In genomic region chr6:12117819-12118570, GRCm38 (mm10) we compare ENCODE assay signal across 14 mouse cellular contexts.
DNase-seq lines count a peak whose midpoint lies in the region; ATAC-seq lines count a peak whose summit lies in the region.
"Had no signal": no experiment of that assay in that cellular context is flagged by ENCODE, and none has a peak within 500 bp of the region (broad histone marks: within the 10 kb centered on the region; RNA-seq: fewer than 3 reads in every experiment).

No protein-coding gene starts in this region.

- peak overlapping the region; percentile 81 for H3K27ac ChIP-seq in hindbrain, embryonic 14.5 days
- H3K27ac ChIP-seq in midbrain, embryonic 11.5 days (ENCODE audit: low read depth, low read length): no peak overlapping the region
- H3K27ac ChIP-seq: liver, embryonic 15.5 days had no signal

- peak; percentile 85 for ATAC-seq in hindbrain, embryonic 14.5 days (ENCODE audit: low FRiP score)
- ATAC-seq in midbrain, embryonic 11.5 days (ENCODE audit: low FRiP score): peak; percentile 86
- ATAC-seq: activated CD4-positive, CD25-positive, alpha-beta regulatory T cell, adult 4 months; inflammation-experienced regulatory T-cells, adult 6 months had no signal

- H3K27me3 ChIP-seq in hindbrain, embryonic 14.5 days (ENCODE audit: control insufficient read depth, insufficient read depth, low read length): no peaks in the 10 kb centered on the region
- H3K27me3 ChIP-seq in midbrain, embryonic 11.5 days (ENCODE audit: control insufficient read depth, insufficient read depth, low read length): no peaks in the 10 kb centered on the region
- H3K27me3 ChIP-seq: liver, embryonic 15.5 days had no signal

- peak; percentile 5 for DNase-seq in embryo, embryonic 10 days (ENCODE audit: low spot score)
- DNase-seq in embryo, embryonic 9.5 days (ENCODE audit: extremely low spot score): no peak
- DNase-seq in Muller cell, postnatal 12 days (ENCODE audit: inconsistent ontology term): peak; percentile 51
- DNase-seq in hindbrain, embryonic 14.5 days (ENCODE audit: low spot score): peak; percentile 48
- peak; percentile 83 for DNase-seq in midbrain, embryonic 11.5 days (ENCODE audit: low spot score, missing footprints)
- no peak for DNase-seq in spleen, postnatal 10 days (ENCODE audit: low spot score in 2 of 2)
- DNase-seq in adrenal gland, postnatal 4 days (ENCODE audit: low spot score in 2 of 2): no peak
- DNase-seq in ovary, adult 18-20 months (ENCODE audit: low spot score): no peak
- DNase-seq: cerebellum, postnatal 36 days; heart, adult 18-20 months; thymus, postnatal 25 days had no signal

- H3K9ac ChIP-seq in hindbrain, embryonic 14.5 days: peak overlapping the region; percentile 3; the same call in 1 of the 2 replicates
- no peak overlapping the region for H3K9ac ChIP-seq in midbrain, embryonic 11.5 days (ENCODE audit: low read length)
- H3K9ac ChIP-seq: liver, embryonic 15.5 days had no signal

- H3K4me1 ChIP-seq in hindbrain, embryonic 14.5 days (replicated peaks; ENCODE audit: control insufficient read depth, insufficient read depth, low read length): peaks cover 18% of the 10 kb centered on the region
- peaks cover 7% of the 10 kb centered on the region; the same call in 1 of the 2 replicates for H3K4me1 ChIP-seq in midbrain, embryonic 11.5 days (ENCODE audit: control insufficient read depth, insufficient read depth, low read length)
- H3K4me1 ChIP-seq: liver, embryonic 15.5 days had no signal

- peak overlapping the region; percentile 35 for H3K4me2 ChIP-seq in hindbrain, embryonic 14.5 days (replicated peaks)
- no peak overlapping the region for H3K4me2 ChIP-seq in midbrain, embryonic 11.5 days

- H3K4me3 ChIP-seq in hindbrain, embryonic 14.5 days (replicated peaks; ENCODE audit: low read length): no peak overlapping the region
- no peak overlapping the region for H3K4me3 ChIP-seq in midbrain, embryonic 11.5 days (ENCODE audit: low read depth, low read length)
- H3K4me3 ChIP-seq: liver, embryonic 15.5 days had no signal

- no peaks in the 10 kb centered on the region for H3K36me3 ChIP-seq in hindbrain, embryonic 14.5 days (replicated peaks; ENCODE audit: control insufficient read depth, insufficient read depth)
- H3K36me3 ChIP-seq in midbrain, embryonic 11.5 days (ENCODE audit: control insufficient read depth, insufficient read depth, low read length): no peaks in the 10 kb centered on the region
- H3K36me3 ChIP-seq: liver, embryonic 15.5 days had no signal

- H3K9me3 ChIP-seq in hindbrain, embryonic 14.5 days (ENCODE audit: control insufficient read depth, low read length): no peaks in the 10 kb centered on the region
- no peaks in the 10 kb centered on the region for H3K9me3 ChIP-seq in midbrain, embryonic 11.5 days (ENCODE audit: control insufficient read depth, low read length)
- H3K9me3 ChIP-seq: liver, embryonic 15.5 days had no signal

- WGBS in hindbrain, embryonic 14.5 days: 16% methylated on average over 9 of the region's 9 CpGs
- 57% methylated on average over 9 of the region's 9 CpGs for WGBS in midbrain, embryonic 11.5 days

Comparison
In these comparisons a context has a peak if more than half of its experiments do, and no peak if none do; other contexts are left out.
1. DNase-seq: peak in embryo, embryonic 10 days (single experiment), Muller cell, postnatal 12 days (single experiment), hindbrain, embryonic 14.5 days (single experiment) and midbrain, embryonic 11.5 days (single experiment); none in embryo, embryonic 9.5 days (single experiment), spleen, postnatal 10 days (0 of 2), adrenal gland, postnatal 4 days (0 of 2) and ovary, adult 18-20 months (single experiment).